Mouse (Mus musculus): ENCODE measurements around the gene Ero1lb. TPM values are rescaled to one million over a fixed set of nuclear protein-coding genes. Genes with fewer than 3 reads are reported as not detected.

Gene Ero1lb
- total RNA-seq, 2 experiments from 2014 or later, result 11.2 TPM

Other genes with a start within 250 kb of the Ero1lb start
- 10 to 100 TPM; 21.8 to 23.3 TPM for gene Actn2, start 225.1 kb upstream of the Ero1lb start, total RNA-seq (2021)
- 10 to 100 TPM; 24.1 to 26.0 TPM for gene Heatr1, start 170.8 kb upstream of the Ero1lb start, total RNA-seq (2021)
- 10 to 100 TPM; 27.9 to 35.8 TPM for gene Lgals8, start 100.9 kb upstream of the Ero1lb start, total RNA-seq (2021)
- under 1 TPM; 0.69 to 0.78 TPM for gene Edaradd, start 45.4 kb upstream of the Ero1lb start, total RNA-seq (2021)
- not detected for gene Prl2c3, start 234.2 kb downstream of the Ero1lb start, total RNA-seq (2021)

All from layer of hippocampus, postnatal 14 days (tissue).